In the genomic region with DNA sequence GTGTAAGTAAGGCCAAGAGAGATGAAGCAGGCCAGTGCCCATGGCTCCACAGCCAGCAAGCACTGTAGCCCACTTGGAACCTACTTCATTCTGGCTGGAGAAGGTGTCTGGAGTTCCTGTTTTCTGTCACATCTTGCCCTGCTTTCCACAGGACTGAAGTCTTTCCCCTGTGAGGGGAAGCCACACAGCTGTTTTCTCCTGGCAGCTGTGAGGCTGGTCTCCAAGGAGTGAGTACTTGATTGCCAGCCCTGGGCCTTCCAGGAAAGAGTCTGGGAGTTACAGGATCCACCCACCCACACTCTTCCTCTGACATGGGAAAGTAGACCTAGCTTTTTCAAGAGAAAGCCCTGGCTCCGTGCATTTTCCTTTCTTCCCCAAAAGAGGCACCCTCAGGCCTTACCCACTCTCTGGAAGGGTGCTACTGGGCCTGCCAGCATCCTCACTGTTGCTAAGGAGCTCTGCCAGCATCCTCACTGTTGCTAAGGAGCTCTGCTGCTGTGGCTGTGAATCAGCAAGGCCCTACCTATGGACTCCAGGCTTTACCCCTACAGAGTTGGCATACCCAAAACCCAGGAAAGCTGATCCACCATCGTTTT, we compare ENCODE assay signal across 13 mouse cellular contexts. TPM values are rescaled to one million over a fixed set of nuclear protein-coding genes. Genes with fewer than 3 reads are reported as not detected.
A peak's percentile ranks its signal among the peaks of the same experiment; 100 is the strongest.
DNase-seq lines count a peak whose midpoint lies in the region; ATAC-seq lines count a peak whose summit lies in the region.
"Had no signal": no experiment of that assay in that cellular context is flagged by ENCODE, and none has a peak within 500 bp of the region (broad histone marks: within the 10 kb centered on the region; RNA-seq: fewer than 3 reads in every experiment).

No protein-coding gene starts in this region.

- H3K4me1 ChIP-seq in erythroblast, embryonic 14.5 days (ENCODE audit: control insufficient read depth): peaks cover 56% of the 10 kb centered on the region

- peaks cover 24% of the 10 kb centered on the region for H3K27me3 ChIP-seq in erythroblast, embryonic 14.5 days (ENCODE audit: control insufficient read depth)

- no peaks in the 10 kb centered on the region for H3K9me3 ChIP-seq in erythroblast, embryonic 14.5 days (ENCODE audit: control insufficient read depth, low read length)
- H3K9me3 ChIP-seq: liver, embryonic 12.5 days had no signal

- peaks cover 63% of the 10 kb centered on the region for H3K36me3 ChIP-seq in erythroblast, embryonic 14.5 days (ENCODE audit: control insufficient read depth)

- peak; percentile 46 to 53 for DNase-seq in layer of hippocampus, adult 18-20 months (ENCODE audit: low spot score in 2 of 2)
- DNase-seq in layer of hippocampus, postnatal 25 days (ENCODE audit: extremely low spot score in 1 of 2, low spot score in 1 of 2): no peak
- DNase-seq in frontal cortex, postnatal 36 days (ENCODE audit: low spot score in 2 of 2): peak; percentile 36 to 59
- DNase-seq in lung, postnatal 25 days (ENCODE audit: low spot score): peak; percentile 38
- DNase-seq in adrenal gland, postnatal 10 days: no peak
- DNase-seq in embryo, embryonic 9.5 days (ENCODE audit: extremely low spot score): no peak
- DNase-seq: kidney, postnatal 36 days; thymus, postnatal 4 days had no signal

- ATAC-seq in erythroblast, adult 5-6 weeks (replicated peaks; ENCODE audit: low FRiP score, poor library complexity, severe bottlenecking): no peak
- ATAC-seq: liver, embryonic 12.5 days had no signal

- peak overlapping the region; percentile 12 for H3K4me3 ChIP-seq in erythroblast, embryonic 14.5 days (replicated peaks)
- H3K4me3 ChIP-seq: liver, embryonic 12.5 days had no signal

RNA-seq across cellular contexts. Expression of gene Hbq1a, which starts 3.1 kb away (rescaled TPM):
- 0.09 and 1.1 TPM in 2 replicates for polyA plus RNA-seq in erythroblast, embryonic 14.5 days (2012)
- 28.2 and 42.2 TPM in 2 replicates for total RNA-seq in erythroblast, adult 5-6 weeks (2015; ENCODE audit: low replicate concordance)
- 17.0 and 21.0 TPM in 2 replicates for total RNA-seq in erythroblast, adult 5-6 weeks (2017; ENCODE audit: low replicate concordance)
- 1 to 10 TPM in 1 of 2 experiments, under 1 TPM in 1; 0.97 to 1.3 TPM for total RNA-seq in layer of hippocampus, adult 18-20 months (2021)
- 1 to 10 TPM in 1 of 2 experiments, not detected in 1; 1.1 TPM for total RNA-seq in layer of hippocampus, postnatal 25 days (2021)
- not detected for total RNA-seq in adrenal gland, postnatal 10 days (2021)
- total RNA-seq: ES-E14 had no signal
- polyA plus RNA-seq: heart, postnatal 0 days had no signal

RNA-seq across cellular contexts. Expression of gene Hba-a2, which starts 6.6 kb away (rescaled TPM):
- 130,484 and 191,888 TPM in 2 replicates for polyA plus RNA-seq in erythroblast, embryonic 14.5 days (2012)
- total RNA-seq in erythroblast, adult 5-6 weeks (2015; ENCODE audit: low replicate concordance): 143,341 and 149,783 TPM in 2 replicates
- total RNA-seq in erythroblast, adult 5-6 weeks (2017; ENCODE audit: low replicate concordance): 224,706 and 268,423 TPM in 2 replicates
- 100 to 1,000 TPM; 253 to 257 TPM for total RNA-seq in layer of hippocampus, adult 18-20 months (2021)
- 100 to 1,000 TPM; 469 to 517 TPM for total RNA-seq in layer of hippocampus, postnatal 25 days (2021)
- 1,000 to 10,000 TPM; 3,094 to 3,969 TPM for total RNA-seq in adrenal gland, postnatal 10 days (2021)

RNA-seq across cellular contexts. Expression of gene Hbq1b, which starts 16.2 kb away (rescaled TPM):
- 7.5 and 8.6 TPM in 2 replicates for polyA plus RNA-seq in erythroblast, embryonic 14.5 days (2012)
- total RNA-seq in erythroblast, adult 5-6 weeks (2015; ENCODE audit: low replicate concordance): 294 and 334 TPM in 2 replicates
- total RNA-seq in erythroblast, adult 5-6 weeks (2017; ENCODE audit: low replicate concordance): 138 and 139 TPM in 2 replicates
- 1 to 10 TPM in 1 of 2 experiments, not detected in 1; 1.6 TPM for total RNA-seq in layer of hippocampus, adult 18-20 months (2021)
- 1 to 10 TPM; 1.6 to 4.3 TPM for total RNA-seq in layer of hippocampus, postnatal 25 days (2021)
- total RNA-seq in adrenal gland, postnatal 10 days (2021): 1 to 10 TPM in 1 of 2 experiments, under 1 TPM in 1; 0.87 to 2.2 TPM

RNA-seq across cellular contexts. Expression of gene Hba-a1, which starts 19.6 kb away (rescaled TPM):
- polyA plus RNA-seq in erythroblast, embryonic 14.5 days (2012): 387,305 and 409,151 TPM in 2 replicates
- 59,368 and 63,767 TPM in 2 replicates for total RNA-seq in erythroblast, adult 5-6 weeks (2015; ENCODE audit: low replicate concordance)
- 14,861 and 24,674 TPM in 2 replicates for total RNA-seq in erythroblast, adult 5-6 weeks (2017; ENCODE audit: low replicate concordance)
- total RNA-seq in layer of hippocampus, adult 18-20 months (2021): 100 to 1,000 TPM; 298 to 318 TPM
- 100 to 1,000 TPM; 552 to 580 TPM for total RNA-seq in layer of hippocampus, postnatal 25 days (2021)
- total RNA-seq in adrenal gland, postnatal 10 days (2021): 1,000 to 10,000 TPM; 3,856 to 4,787 TPM
- total RNA-seq: ES-E14 had no signal

RNA-seq across cellular contexts. Expression of gene Hba-x, which starts 26.7 kb away (rescaled TPM):
- 158 and 188 TPM in 2 replicates for polyA plus RNA-seq in erythroblast, embryonic 14.5 days (2012)
- total RNA-seq in erythroblast, adult 5-6 weeks (2015; ENCODE audit: low replicate concordance): 7.9 and 8.8 TPM in 2 replicates
- 0.68 and 2.2 TPM in 2 replicates for total RNA-seq in erythroblast, adult 5-6 weeks (2017; ENCODE audit: low replicate concordance)
- total RNA-seq in layer of hippocampus, adult 18-20 months (2021): not detected
- total RNA-seq in layer of hippocampus, postnatal 25 days (2021): not detected
- total RNA-seq in adrenal gland, postnatal 10 days (2021): not detected
- total RNA-seq: ES-E14 had no signal

Comparison
In these comparisons a context has a peak if more than half of its experiments do, and no peak if none do; other contexts are left out.
1. DNase-seq: peak in layer of hippocampus, adult 18-20 months (2 of 2), frontal cortex, postnatal 36 days (2 of 2) and lung, postnatal 25 days (single experiment); none in layer of hippocampus, postnatal 25 days (0 of 2), adrenal gland, postnatal 10 days (single experiment) and embryo, embryonic 9.5 days (single experiment).
2. RNA of gene Hbq1a, which starts 3.1 kb away (total RNA-seq): 17.0 to 42.2 TPM in erythroblast, adult 5-6 weeks; 0.97 to 1.3 TPM in layer of hippocampus, adult 18-20 months, 1.1 TPM in layer of hippocampus, postnatal 25 days and not detected in adrenal gland, postnatal 10 days; every median in the first group is over 4 times any median in the second.
3. RNA of gene Hba-a2, which starts 6.6 kb away (total RNA-seq): 143,341 to 268,423 TPM in erythroblast, adult 5-6 weeks; 3,094 to 3,969 TPM in adrenal gland, postnatal 10 days, 469 to 517 TPM in layer of hippocampus, postnatal 25 days and 253 to 257 TPM in layer of hippocampus, adult 18-20 months; every median in the first group is over 10 times any median in the second.
4. RNA of gene Hbq1b, which starts 16.2 kb away (total RNA-seq): 138 to 334 TPM in erythroblast, adult 5-6 weeks; 1.6 to 4.3 TPM in layer of hippocampus, postnatal 25 days, 0.87 to 2.2 TPM in adrenal gland, postnatal 10 days and 1.6 TPM in layer of hippocampus, adult 18-20 months; every median in the first group is over 10 times any median in the second.